Mouse (Mus musculus): Measurements from ENCODE around the gene Ahdc1. TPM values are rescaled to one million over a fixed set of nuclear protein-coding genes. Genes with fewer than 3 reads are reported as not detected.

Ahdc1 gene
- total and polyA plus RNA-seq, 3 experiments, result 2.7 to 37.9 (median 15.6) TPM

DNA sequence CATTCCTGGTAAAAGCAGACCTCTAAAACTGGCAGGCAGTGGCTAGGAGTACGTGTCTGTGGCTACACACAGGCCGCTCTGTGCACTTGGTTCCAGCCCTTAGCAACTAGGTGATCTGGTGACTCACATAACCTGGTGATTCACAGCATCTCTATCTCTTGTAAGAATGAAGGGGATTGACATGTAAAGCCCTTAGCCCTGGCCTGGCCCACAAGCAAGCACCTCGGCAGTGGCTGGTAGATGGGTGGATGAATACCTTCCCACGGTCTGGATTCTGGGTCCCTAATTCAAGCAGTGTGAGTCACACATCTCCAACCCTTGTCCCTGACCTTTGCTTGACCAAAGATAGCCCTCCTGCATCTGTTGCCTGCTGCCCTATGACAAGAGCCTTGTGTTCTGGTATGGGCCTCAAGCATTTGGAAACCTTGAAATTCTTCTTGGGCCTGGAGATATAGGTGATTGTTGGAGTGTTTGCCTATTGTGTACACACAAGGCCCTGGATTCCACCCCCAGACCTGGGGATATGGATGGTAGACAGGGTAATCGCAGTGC lies 59.8 kb downstream of the Ahdc1 start:
- TF ChIP-seq TAL1 (conservative IDR thresholded peaks at IDR 0.05; ENCODE audit: low read depth, low read length) (no peak), POLR2AphosphoS5 (IDR thresholded peaks at IDR 0.05; ENCODE audit: insufficient replicate concordance, low read depth, low read length) (no peak), CTCF (IDR thresholded peaks at IDR 0.05; ENCODE audit: low read depth, low read length) (no peak), GATA2 (IDR thresholded peaks at IDR 0.05; ENCODE audit: borderline replicate concordance, low read depth, low read length) (no peak), GATA1 (IDR thresholded peaks at IDR 0.05; ENCODE audit: borderline replicate concordance, low read length) (no peak)
- ATAC-seq (ENCODE audit: extremely low read depth, insufficient number of reproducible peaks, low FRiP score, poor library complexity, severe bottlenecking) (no peak), DNase-seq (ENCODE audit: low spot score) (no peak)
- H3K4me1 ChIP-seq (ENCODE audit: insufficient read depth, low read depth, low read length), result peaks cover 36% of the 10 kb centered on the region
- H3K36me3 ChIP-seq (replicated peaks), result peaks cover 71% of the 10 kb centered on the region
- no peaks in the 10 kb centered on the region for H3K27me3 ChIP-seq (ENCODE audit: insufficient read depth, low read length)
- no peaks in the 10 kb centered on the region for H3K9me3 ChIP-seq (replicated peaks)
- H3K4me3 ChIP-seq (ENCODE audit: low read depth, low read length), result no peak overlapping the region

DNA sequence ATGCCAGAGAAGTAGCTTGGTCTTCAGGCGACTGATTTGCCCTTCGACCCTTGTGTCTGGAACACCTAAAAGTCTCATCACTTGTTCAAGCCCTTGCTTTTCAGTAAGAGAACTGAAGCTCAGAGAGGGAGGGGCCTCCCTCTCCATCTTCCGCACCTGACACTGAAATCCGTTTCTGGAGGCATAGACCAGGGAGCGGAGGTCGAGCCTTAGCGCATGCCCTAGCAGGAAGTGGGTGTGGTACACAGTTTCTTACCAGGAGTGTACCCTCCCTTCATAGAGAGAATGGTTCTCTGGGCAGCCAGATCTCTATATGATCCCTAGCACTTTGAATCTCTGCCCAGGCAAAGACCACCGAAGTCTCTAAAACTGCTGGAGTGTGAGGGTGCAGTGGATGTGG lies 62.1 kb downstream of the Ahdc1 start:
- ATAC-seq (ENCODE audit: extremely low read depth, insufficient number of reproducible peaks, low FRiP score, poor library complexity, severe bottlenecking) (no peak), DNase-seq (ENCODE audit: low spot score) (no peak)
- no peaks in the 10 kb centered on the region for H3K9me3 ChIP-seq (replicated peaks)
- H3K36me3 ChIP-seq (replicated peaks), result peaks cover 70% of the 10 kb centered on the region
- TF ChIP-seq POLR2AphosphoS5 (IDR thresholded peaks at IDR 0.05; ENCODE audit: insufficient replicate concordance, low read depth, low read length), result no peak
- no peaks in the 10 kb centered on the region for H3K27me3 ChIP-seq (ENCODE audit: insufficient read depth, low read length)
- H3K4me1 ChIP-seq (ENCODE audit: insufficient read depth, low read depth, low read length), result peaks cover 46% of the 10 kb centered on the region
- H3K4me3 ChIP-seq (ENCODE audit: low read depth, low read length), result no peak overlapping the region

DNA sequence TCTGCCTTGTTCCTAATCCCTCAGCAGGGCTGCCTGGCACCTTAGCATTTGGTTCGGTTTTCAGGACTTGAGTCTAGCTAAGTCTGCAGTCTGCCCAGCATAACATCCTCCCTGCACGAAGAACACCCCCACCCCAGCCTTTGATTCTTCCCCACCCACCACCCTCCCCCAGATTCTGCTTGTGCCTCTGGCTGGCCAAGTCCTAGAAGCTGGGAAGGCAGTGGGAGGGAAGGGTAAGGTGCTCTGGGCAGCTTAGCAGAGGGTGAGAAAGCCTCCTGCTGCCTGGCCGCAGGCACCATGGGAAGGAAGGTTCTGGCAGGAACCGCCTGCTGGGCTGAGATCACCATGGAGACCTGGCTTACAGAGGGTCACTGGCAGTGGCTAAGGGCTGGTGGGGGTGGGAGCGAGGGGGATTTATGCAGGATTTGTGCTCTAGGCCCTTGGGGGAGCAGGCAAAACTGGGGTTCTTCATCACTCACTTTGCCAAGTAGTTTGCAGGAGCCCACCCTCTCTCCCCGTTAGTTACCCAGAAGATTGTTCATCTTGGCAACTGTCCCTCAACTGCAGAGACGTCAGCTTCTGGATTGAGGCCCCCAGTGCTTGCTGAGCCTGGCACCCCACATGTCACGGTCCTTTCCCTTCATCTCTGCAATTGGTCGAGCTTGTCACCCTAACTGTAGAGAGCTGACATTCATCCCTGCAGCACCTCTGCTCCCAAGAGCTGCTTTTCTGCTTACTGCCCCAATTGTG lies 63.2 kb downstream of the Ahdc1 start:
- peak overlapping the region; percentile 59; the same call in 1 of the 2 replicates for H3K4me3 ChIP-seq (ENCODE audit: low read depth, low read length)
- H3K9me3 ChIP-seq (replicated peaks), result no peaks in the 10 kb centered on the region
- no peak for DNase-seq (ENCODE audit: low spot score)
- peaks cover 55% of the 10 kb centered on the region for H3K4me1 ChIP-seq (ENCODE audit: insufficient read depth, low read depth, low read length)
- no peaks in the 10 kb centered on the region for H3K27me3 ChIP-seq (ENCODE audit: insufficient read depth, low read length)
- no peak for TF ChIP-seq GATA2 (IDR thresholded peaks at IDR 0.05; ENCODE audit: borderline replicate concordance, low read depth, low read length)
- no peak for TF ChIP-seq GATA1 (IDR thresholded peaks at IDR 0.05; ENCODE audit: borderline replicate concordance, low read length)
- TF ChIP-seq TAL1 (conservative IDR thresholded peaks at IDR 0.05; ENCODE audit: low read depth, low read length), result no peak
- no peak for TF ChIP-seq CTCF (IDR thresholded peaks at IDR 0.05; ENCODE audit: low read depth, low read length)
- no peak for TF ChIP-seq POLR2AphosphoS5 (IDR thresholded peaks at IDR 0.05; ENCODE audit: insufficient replicate concordance, low read depth, low read length)
- ATAC-seq (ENCODE audit: extremely low read depth, insufficient number of reproducible peaks, low FRiP score, poor library complexity, severe bottlenecking), result no peak
- H3K36me3 ChIP-seq (replicated peaks), result peaks cover 71% of the 10 kb centered on the region

DNA sequence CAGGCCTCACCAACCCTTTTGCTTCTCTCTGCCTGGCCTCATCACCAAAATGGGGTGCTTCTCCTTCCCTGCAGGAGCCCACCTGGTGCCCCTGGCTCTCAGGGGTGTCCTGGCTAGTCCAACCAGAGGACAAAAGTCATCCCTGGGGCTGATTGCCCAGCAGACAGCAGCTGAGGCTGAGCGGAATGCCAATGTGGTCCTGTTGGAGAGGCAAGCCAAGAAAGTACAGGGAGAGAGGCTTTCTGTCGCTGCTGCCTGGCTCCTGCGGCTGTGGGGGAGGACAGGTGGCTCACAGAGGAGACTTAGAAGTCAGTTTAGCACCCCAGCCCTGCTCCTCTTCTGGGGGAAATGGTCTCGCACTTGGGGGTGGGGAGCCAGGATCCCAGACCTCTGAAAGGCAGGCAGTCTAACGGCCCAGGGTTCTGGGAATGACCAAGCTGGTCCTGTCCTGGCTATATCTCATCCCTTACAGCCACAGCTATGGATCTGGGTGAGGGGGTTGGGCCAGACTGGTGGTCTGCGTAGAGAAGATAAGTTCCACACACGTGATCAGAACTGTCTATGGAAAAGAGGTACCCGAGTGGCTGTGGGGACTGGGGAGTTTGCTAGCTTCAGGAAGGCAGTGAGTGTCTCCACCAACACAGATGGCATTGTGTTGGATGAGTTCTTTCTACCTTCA lies 64.0 kb downstream of the Ahdc1 start:
- Histone ChIP-seq H3K9me3 (replicated peaks) (no peaks in the 10 kb centered on the region), H3K27me3 (ENCODE audit: insufficient read depth, low read length) (no peaks in the 10 kb centered on the region), H3K4me3 (ENCODE audit: low read depth, low read length) (peak overlapping the region; percentile 59; the same call in 1 of the 2 replicates), H3K4me1 (ENCODE audit: insufficient read depth, low read depth, low read length) (peaks cover 63% of the 10 kb centered on the region), H3K36me3 (replicated peaks) (peaks cover 64% of the 10 kb centered on the region)
- no peak for TF ChIP-seq POLR2AphosphoS5 (IDR thresholded peaks at IDR 0.05; ENCODE audit: insufficient replicate concordance, low read depth, low read length)
- TF ChIP-seq TAL1 (conservative IDR thresholded peaks at IDR 0.05; ENCODE audit: low read depth, low read length), result peak; percentile 68
- ATAC-seq (ENCODE audit: extremely low read depth, insufficient number of reproducible peaks, low FRiP score, poor library complexity, severe bottlenecking) (peak; percentile 28; the same call in 1 of the 2 replicates), DNase-seq (ENCODE audit: low spot score) (peak; percentile 43)

DNA sequence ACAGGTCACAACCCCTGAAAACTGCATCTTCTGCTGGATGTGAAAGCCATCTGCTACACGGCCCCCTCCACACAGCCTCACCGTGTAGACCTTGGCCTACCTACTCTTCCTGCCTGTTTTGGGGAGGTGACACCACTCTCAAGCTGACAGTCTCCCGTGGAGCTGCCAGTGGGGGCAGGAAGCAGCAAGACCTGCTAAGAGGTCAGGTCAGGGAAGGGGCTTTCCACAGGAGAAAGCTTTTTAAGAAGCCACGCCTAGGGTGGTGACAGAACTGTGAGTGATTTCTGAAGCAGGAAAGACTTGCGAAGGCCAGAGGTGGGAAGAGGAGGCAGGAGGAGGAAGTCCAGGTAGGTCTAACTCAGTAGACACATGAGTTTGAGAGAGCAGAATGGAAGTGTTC lies 67.9 kb downstream of the Ahdc1 start:
- no peaks in the 10 kb centered on the region for H3K9me3 ChIP-seq (replicated peaks)
- DNase-seq (ENCODE audit: low spot score), result no peak
- peaks cover 56% of the 10 kb centered on the region for H3K4me1 ChIP-seq (ENCODE audit: insufficient read depth, low read depth, low read length)
- ATAC-seq (ENCODE audit: extremely low read depth, insufficient number of reproducible peaks, low FRiP score, poor library complexity, severe bottlenecking), result no peak
- H3K4me3 ChIP-seq (ENCODE audit: low read depth, low read length), result no peak overlapping the region
- no peak for TF ChIP-seq CTCF (IDR thresholded peaks at IDR 0.05; ENCODE audit: low read depth, low read length)
- TF ChIP-seq GATA1 (IDR thresholded peaks at IDR 0.05; ENCODE audit: borderline replicate concordance, low read length), result no peak
- no peak for TF ChIP-seq POLR2AphosphoS5 (IDR thresholded peaks at IDR 0.05; ENCODE audit: insufficient replicate concordance, low read depth, low read length)
- TF ChIP-seq TAL1 (conservative IDR thresholded peaks at IDR 0.05; ENCODE audit: low read depth, low read length), result no peak
- no peak for TF ChIP-seq GATA2 (IDR thresholded peaks at IDR 0.05; ENCODE audit: borderline replicate concordance, low read depth, low read length)
- peaks cover 27% of the 10 kb centered on the region for H3K36me3 ChIP-seq (replicated peaks)
- no peaks in the 10 kb centered on the region for H3K27me3 ChIP-seq (ENCODE audit: insufficient read depth, low read length)

DNA sequence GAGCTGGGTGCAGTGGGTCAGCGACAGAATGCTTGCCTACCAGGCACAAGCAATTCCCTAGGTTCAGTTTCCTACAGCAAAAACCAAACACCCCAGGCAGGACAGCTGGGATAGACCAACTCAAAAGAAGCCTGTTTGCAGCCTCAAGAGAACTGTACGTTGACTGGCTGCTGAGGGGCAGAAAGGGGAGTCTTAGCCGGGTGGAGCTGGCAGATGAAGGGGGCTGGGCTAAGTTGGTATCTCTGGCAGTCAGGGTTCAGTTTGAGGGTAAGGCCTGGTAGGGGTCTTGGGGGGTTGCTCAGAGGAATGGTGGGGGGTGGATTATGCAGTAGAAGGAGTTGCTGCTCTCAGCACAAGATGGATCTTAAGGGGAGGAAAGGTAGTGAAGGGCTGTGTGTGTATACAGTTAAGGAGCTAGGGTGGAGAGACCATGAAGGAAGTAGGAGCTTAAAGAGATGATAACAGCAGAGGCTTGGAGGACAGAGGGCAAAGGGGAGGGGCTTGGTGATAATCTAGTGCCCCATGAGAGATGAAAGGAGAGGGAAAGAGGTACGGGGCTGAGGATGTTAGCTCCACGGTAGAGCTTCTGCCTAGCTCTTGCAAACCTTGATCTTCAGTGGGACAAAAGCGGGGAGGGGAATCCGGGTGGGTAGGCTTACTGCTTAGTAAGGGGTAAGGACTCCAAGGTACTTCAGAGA lies 68.5 kb downstream of the Ahdc1 start:
- TF ChIP-seq GATA2 (IDR thresholded peaks at IDR 0.05; ENCODE audit: borderline replicate concordance, low read depth, low read length), result no peak
- no peak for TF ChIP-seq CTCF (IDR thresholded peaks at IDR 0.05; ENCODE audit: low read depth, low read length)
- no peak for TF ChIP-seq TAL1 (conservative IDR thresholded peaks at IDR 0.05; ENCODE audit: low read depth, low read length)
- no peak for TF ChIP-seq GATA1 (IDR thresholded peaks at IDR 0.05; ENCODE audit: borderline replicate concordance, low read length)
- TF ChIP-seq POLR2AphosphoS5 (IDR thresholded peaks at IDR 0.05; ENCODE audit: insufficient replicate concordance, low read depth, low read length), result no peak

More for the DNA sequence above, 68.5 kb downstream of the Ahdc1 start:
- Histone ChIP-seq H3K9me3 (replicated peaks) (no peaks in the 10 kb centered on the region), H3K36me3 (replicated peaks) (peaks cover 23% of the 10 kb centered on the region), H3K27me3 (ENCODE audit: insufficient read depth, low read length) (no peaks in the 10 kb centered on the region), H3K4me1 (ENCODE audit: insufficient read depth, low read depth, low read length) (peaks cover 56% of the 10 kb centered on the region), H3K4me3 (ENCODE audit: low read depth, low read length) (no peak overlapping the region)
- no peak for DNase-seq (ENCODE audit: low spot score)
- no peak for ATAC-seq (ENCODE audit: extremely low read depth, insufficient number of reproducible peaks, low FRiP score, poor library complexity, severe bottlenecking)

All from G1E (cell line).